Mouse (Mus musculus) common myeloid progenitor, adult 5-6 weeks (primary cell): ENCODE measurements around the gene Arpc3. TPM values are rescaled to one million over a fixed set of nuclear protein-coding genes. Genes with fewer than 3 reads are reported as not detected.
"Not testable (repeated sequence)": the region's sequence is repeated elsewhere in the genome, so short reads cannot be mapped to it uniquely, and the experiment has no call there.

Source experiments
- ATAC-seq: replicated peaks from 2 replicates; pipeline ENCODE4 v1.8.0; 2016; ENCODE audit warnings: low read depth, mild to moderate bottlenecking, moderate TSS enrichment, inconsistent platforms; ENCODE audit not compliant: poor library complexity, severe bottlenecking
- total RNA-seq: library from RNA; stranded (forward); fragments of 200-1000, 187-1606 nt; gene quantifications from 2 replicates; pipeline ENCODE4 v1.2.3, GENCODE M21; 2017

Arpc3 gene
- total RNA-seq, 1 experiment from 2014 or later = 661 TPM

- 0 out of 2 replicates have a peak, but pooled peaks have one; percentile 54 for ATAC-seq
These were observed 38.5 kb downstream of the Arpc3 start for GRCm38 (mm10) chr5:122430036-122430775.

- no peak for ATAC-seq
These were observed 39.5 kb downstream of the Arpc3 start for GRCm38 (mm10) chr5:122431221-122431620.

- no peak for ATAC-seq
These were observed 42.9 kb downstream of the Arpc3 start for GRCm38 (mm10) chr5:122434541-122434940.

GRCm38 (mm10) chr5:122439400-122440094, 47.9 kb downstream of the Arpc3 start:
- no peak for ATAC-seq

GRCm38 (mm10) chr5:122440095-122440630, 48.5 kb downstream of the Arpc3 start:
- ATAC-seq = no peak

GRCm38 (mm10) chr5:122444492-122444891, 52.8 kb downstream of the Arpc3 start:
- ATAC-seq = no peak

- no peak for ATAC-seq
These were observed 53.5 kb downstream of the Arpc3 start for GRCm38 (mm10) chr5:122445051-122445610.

- no peak for ATAC-seq
These were observed 56.2 kb downstream of the Arpc3 start for GRCm38 (mm10) chr5:122447857-122448256.

GRCm38 (mm10) chr5:122448869-122449268, 57.2 kb downstream of the Arpc3 start:
- ATAC-seq = no peak

- no peak for ATAC-seq
These were observed 58.3 kb downstream of the Arpc3 start for GRCm38 (mm10) chr5:122449946-122450345.

GRCm38 (mm10) chr5:122450913-122451317, 59.2 kb downstream of the Arpc3 start:
- ATAC-seq = no peak

- ATAC-seq = no peak
These were observed 59.6 kb downstream of the Arpc3 start for GRCm38 (mm10) chr5:122451324-122451723.

GRCm38 (mm10) chr5:122452194-122452593, 60.5 kb downstream of the Arpc3 start:
- ATAC-seq = no peak

- ATAC-seq = no peak
These were observed 61.5 kb downstream of the Arpc3 start for GRCm38 (mm10) chr5:122453188-122453587.

- ATAC-seq = no peak
These were observed 62.8 kb downstream of the Arpc3 start for GRCm38 (mm10) chr5:122454442-122454841.

- ATAC-seq = no peak
These were observed 63.2 kb downstream of the Arpc3 start for GRCm38 (mm10) chr5:122454883-122455282.

GRCm38 (mm10) chr5:122455584-122455983, 63.9 kb downstream of the Arpc3 start:
- ATAC-seq = no peak

- ATAC-seq = not testable (repeated sequence)
These were observed 65.4 kb downstream of the Arpc3 start for GRCm38 (mm10) chr5:122457054-122457453.

GRCm38 (mm10) chr5:122458066-122458465, 66.4 kb downstream of the Arpc3 start:
- ATAC-seq = no peak

- no peak for ATAC-seq
These were observed 67.7 kb downstream of the Arpc3 start for GRCm38 (mm10) chr5:122459335-122459734.

GRCm38 (mm10) chr5:122460656-122461055, 69.0 kb downstream of the Arpc3 start:
- ATAC-seq = no peak
